Mouse (Mus musculus): Measurements from ENCODE around the gene Inpp5k. TPM values are rescaled to one million over a fixed set of nuclear protein-coding genes. Genes with fewer than 3 reads are reported as not detected.
A peak's percentile ranks its signal among the peaks of the same experiment; 100 is the strongest.

Inpp5k gene
- polyA plus RNA-seq, 1 experiment from 2014 or later = 32.7 TPM

GRCm38 (mm10) chr11:75622588-75623329 lies 8.0 kb upstream of the Inpp5k start:
- ATAC-seq = no peak
- Histone ChIP-seq H3K36me3 (ENCODE audit: poor library complexity, severe bottlenecking) (peaks cover 86% of the 10 kb centered on the region), H3K4me1 (no peaks in the 10 kb centered on the region), H3K27me3 (no peaks in the 10 kb centered on the region), H3K9me3 (replicated peaks) (no peaks in the 10 kb centered on the region), H3K4me2 (no peak overlapping the region), H3K4me3 (no peak overlapping the region), H3K9ac (no peak overlapping the region), H3K27ac (no peak overlapping the region)
- 95% methylated on average over 2 of the region's 2 CpGs for WGBS

- H3K27ac ChIP-seq = no peak overlapping the region
- H3K36me3 ChIP-seq (ENCODE audit: poor library complexity, severe bottlenecking) = peaks cover 85% of the 10 kb centered on the region
- no peak for ATAC-seq
Measured at GRCm38 (mm10) chr11:75624102-75624554, 6.7 kb upstream of the Inpp5k start.

GRCm38 (mm10) chr11:75625820-75626219 lies 5.0 kb upstream of the Inpp5k start:
- H3K4me3 ChIP-seq = no peak overlapping the region
- H3K4me2 ChIP-seq = no peak overlapping the region
- 90% methylated on average over 4 of the region's 4 CpGs for WGBS
- H3K9ac ChIP-seq = 0 out of 2 replicates have a peak overlapping the region, but pooled peaks have one; percentile 5
- H3K27me3 ChIP-seq = no peaks in the 10 kb centered on the region
- H3K4me1 ChIP-seq = peaks cover 8% of the 10 kb centered on the region
- ATAC-seq = no peak
- peaks cover 68% of the 10 kb centered on the region for H3K36me3 ChIP-seq (ENCODE audit: poor library complexity, severe bottlenecking)
- H3K27ac ChIP-seq = 0 out of 2 replicates have a peak overlapping the region, but pooled peaks have one; percentile 31
- H3K9me3 ChIP-seq (replicated peaks) = no peaks in the 10 kb centered on the region

More at GRCm38 (mm10) chr11:75624102-75624554, 6.7 kb upstream of the Inpp5k start:
- Histone ChIP-seq H3K9me3 (replicated peaks) (no peaks in the 10 kb centered on the region), H3K9ac (no peak overlapping the region), H3K4me3 (no peak overlapping the region), H3K4me2 (no peak overlapping the region), H3K27me3 (no peaks in the 10 kb centered on the region), H3K4me1 (no peaks in the 10 kb centered on the region)
- WGBS = 80% methylated on average over 2 of the region's 2 CpGs

GRCm38 (mm10) chr11:75630098-75630497 lies 690 bp upstream of the Inpp5k start:
- Histone ChIP-seq H3K4me1 (peaks cover 23% of the 10 kb centered on the region), H3K27ac (no peak overlapping the region), H3K9ac (peak overlapping the region; percentile 78), H3K27me3 (no peaks in the 10 kb centered on the region), H3K4me2 (peak overlapping the region; percentile 72), H3K4me3 (peak overlapping the region; percentile 82), H3K36me3 (ENCODE audit: poor library complexity, severe bottlenecking) (peaks cover 40% of the 10 kb centered on the region), H3K9me3 (replicated peaks) (no peaks in the 10 kb centered on the region)
- WGBS = 16% methylated on average over 5 of the region's 5 CpGs
- no peak for ATAC-seq

- Histone ChIP-seq H3K36me3 (ENCODE audit: poor library complexity, severe bottlenecking) (peaks cover 33% of the 10 kb centered on the region), H3K9ac (peak overlapping the region; percentile 78), H3K4me3 (peak overlapping the region; percentile 82), H3K4me1 (peaks cover 23% of the 10 kb centered on the region), H3K27me3 (no peaks in the 10 kb centered on the region), H3K27ac (no peak overlapping the region), H3K4me2 (peak overlapping the region; percentile 72), H3K9me3 (replicated peaks) (no peaks in the 10 kb centered on the region)
- WGBS = 11% methylated on average over 13 of the region's 13 CpGs
- no peak for ATAC-seq
Measured at GRCm38 (mm10) chr11:75631561-75632225, 905 bp downstream of the Inpp5k start.

- Histone ChIP-seq H3K4me1 (peaks cover 23% of the 10 kb centered on the region), H3K4me2 (no peak overlapping the region), H3K9me3 (replicated peaks) (no peaks in the 10 kb centered on the region), H3K36me3 (ENCODE audit: poor library complexity, severe bottlenecking) (peaks cover 34% of the 10 kb centered on the region), H3K9ac (no peak overlapping the region), H3K27ac (no peak overlapping the region), H3K27me3 (no peaks in the 10 kb centered on the region), H3K4me3 (no peak overlapping the region)
- ATAC-seq = no peak
- 90% methylated on average over 5 of the region's 5 CpGs for WGBS
Measured at GRCm38 (mm10) chr11:75632921-75633320, 2.1 kb downstream of the Inpp5k start.

GRCm38 (mm10) chr11:75634801-75635200 lies 4.0 kb downstream of the Inpp5k start:
- Histone ChIP-seq H3K4me3 (no peak overlapping the region), H3K4me2 (no peak overlapping the region), H3K27ac (no peak overlapping the region), H3K36me3 (ENCODE audit: poor library complexity, severe bottlenecking) (peaks cover 37% of the 10 kb centered on the region), H3K9ac (no peak overlapping the region), H3K9me3 (replicated peaks) (no peaks in the 10 kb centered on the region), H3K4me1 (peaks cover 20% of the 10 kb centered on the region), H3K27me3 (no peaks in the 10 kb centered on the region)
- ATAC-seq = no peak
- WGBS = 87% methylated on average over 3 of the region's 3 CpGs

GRCm38 (mm10) chr11:75635315-75635714 lies 4.5 kb downstream of the Inpp5k start:
- H3K36me3 ChIP-seq (ENCODE audit: poor library complexity, severe bottlenecking) = peaks cover 37% of the 10 kb centered on the region
- ATAC-seq = no peak
- H3K9ac ChIP-seq = no peak overlapping the region
- H3K27ac ChIP-seq = no peak overlapping the region
- H3K27me3 ChIP-seq = no peaks in the 10 kb centered on the region
- 88% methylated on average over 11 of the region's 11 CpGs for WGBS
- peaks cover 15% of the 10 kb centered on the region for H3K4me1 ChIP-seq
- H3K4me3 ChIP-seq = no peak overlapping the region
- H3K4me2 ChIP-seq = no peak overlapping the region
- no peaks in the 10 kb centered on the region for H3K9me3 ChIP-seq (replicated peaks)

GRCm38 (mm10) chr11:75643323-75643722 lies 12.5 kb downstream of the Inpp5k start:
- no peak overlapping the region for H3K27ac ChIP-seq
- H3K4me3 ChIP-seq = no peak overlapping the region
- H3K4me1 ChIP-seq = no peaks in the 10 kb centered on the region
- no peaks in the 10 kb centered on the region for H3K9me3 ChIP-seq (replicated peaks)
- H3K4me2 ChIP-seq = no peak overlapping the region
- peaks cover 21% of the 10 kb centered on the region for H3K36me3 ChIP-seq (ENCODE audit: poor library complexity, severe bottlenecking)
- no peak for ATAC-seq
- H3K27me3 ChIP-seq = no peaks in the 10 kb centered on the region
- 92% methylated on average over 5 of the region's 5 CpGs for WGBS
- no peak overlapping the region for H3K9ac ChIP-seq

GRCm38 (mm10) chr11:75644684-75645083 lies 13.9 kb downstream of the Inpp5k start:
- Histone ChIP-seq H3K27ac (no peak overlapping the region), H3K4me2 (no peak overlapping the region), H3K9ac (no peak overlapping the region), H3K9me3 (replicated peaks) (no peaks in the 10 kb centered on the region), H3K4me1 (no peaks in the 10 kb centered on the region), H3K36me3 (ENCODE audit: poor library complexity, severe bottlenecking) (peaks cover 15% of the 10 kb centered on the region), H3K27me3 (no peaks in the 10 kb centered on the region), H3K4me3 (no peak overlapping the region)
- ATAC-seq = no peak
- 90% methylated on average over 9 of the region's 9 CpGs for WGBS

- Histone ChIP-seq H3K36me3 (ENCODE audit: poor library complexity, severe bottlenecking) (peaks cover 11% of the 10 kb centered on the region), H3K4me3 (no peak overlapping the region), H3K27me3 (peaks cover 7% of the 10 kb centered on the region), H3K4me2 (no peak overlapping the region), H3K4me1 (peaks cover 17% of the 10 kb centered on the region), H3K9ac (peak overlapping the region; percentile 21; the same call in 1 of the 2 replicates), H3K27ac (no peak overlapping the region), H3K9me3 (replicated peaks) (no peaks in the 10 kb centered on the region)
- peak; percentile 8; the same call in 1 of the 2 replicates for ATAC-seq
- WGBS = 61% methylated on average over 6 of the region's 6 CpGs
Measured at GRCm38 (mm10) chr11:75647681-75648211, 17.0 kb downstream of the Inpp5k start.

- Histone ChIP-seq H3K4me1 (peaks cover 30% of the 10 kb centered on the region), H3K27me3 (peaks cover 21% of the 10 kb centered on the region), H3K4me3 (no peak overlapping the region), H3K36me3 (ENCODE audit: poor library complexity, severe bottlenecking) (peaks cover 6% of the 10 kb centered on the region; the same call in 1 of the 2 replicates), H3K9ac (no peak overlapping the region), H3K4me2 (no peak overlapping the region), H3K27ac (no peak overlapping the region), H3K9me3 (replicated peaks) (no peaks in the 10 kb centered on the region)
- ATAC-seq = no peak
- 81% methylated on average over 4 of the region's 4 CpGs for WGBS
Measured at GRCm38 (mm10) chr11:75649155-75649561, 18.4 kb downstream of the Inpp5k start.

Data from forebrain, embryonic 13.5 days (tissue).